Mouse (Mus musculus) heart, embryonic 15.5 days (tissue): ENCODE data around the gene Flii. TPM values are rescaled to one million over a fixed set of nuclear protein-coding genes. Genes with fewer than 3 reads are reported as not detected.

Source experiments
- ATAC-seq: fragments of 200-750 bp; cut with Nextera tagmentation; replicated peaks from 2 replicates; pipeline ENCODE4 v1.8.0; 2017; ENCODE audit warnings: low read depth, moderate TSS enrichment; ENCODE audit not compliant: insufficient number of reproducible peaks, insufficient read depth, low FRiP score
- H3K27ac ChIP-seq: fragments of 300-500 bp; sonication (generic); 2 replicates; pipeline ENCODE4 v1.5.1; 2015; ENCODE audit warnings: mild to moderate bottlenecking, inconsistent platforms
- H3K27me3 ChIP-seq: fragments of 300-500 bp; sonication (generic); 2 replicates; pipeline ENCODE4 v1.6.1; 2015; ENCODE audit warnings: inconsistent platforms
- H3K36me3 ChIP-seq: fragments of 300-500 bp; sonication (generic); 2 replicates; pipeline ENCODE4 v1.6.1; 2015; ENCODE audit warnings: mild to moderate bottlenecking, inconsistent platforms
- H3K4me1 ChIP-seq: fragments of 300-500 bp; sonication (generic); replicated peaks from 2 replicates; pipeline ENCODE4 v1.6.1; 2015; ENCODE audit warnings: inconsistent platforms
- H3K4me2 ChIP-seq: fragments of 300-500 bp; sonication (generic); 2 replicates; pipeline ENCODE4 v1.6.1; 2015; ENCODE audit warnings: inconsistent platforms, mild to moderate bottlenecking, moderate library complexity
- H3K4me3 ChIP-seq: fragments of 300-500 bp; sonication (generic); 2 replicates; pipeline ENCODE4 v1.5.1; 2015; ENCODE audit warnings: mild to moderate bottlenecking, inconsistent platforms
- H3K9ac ChIP-seq: fragments of 300-500 bp; sonication (generic); 2 replicates; pipeline ENCODE4 v1.6.1; 2015; ENCODE audit warnings: mild to moderate bottlenecking, inconsistent platforms
- H3K9me3 ChIP-seq: fragments of 300-500 bp; sonication (generic); replicated peaks from 2 replicates; pipeline ENCODE4 v1.6.1; 2016; ENCODE audit warnings: inconsistent platforms
- WGBS: fragments of 180-500 bp; shearing (Covaris S2); methylation state at CpG from one replicate; pipeline ENCODE4 v1.1.7; 2015; ENCODE audit warnings: mixed read lengths; 5-methylcytosine and 5-hydroxymethylcytosine counted together
- polyA plus RNA-seq: library from polyadenylated mRNA; unstranded; fragments of >200 nt; fragmentation: Nextera tagmentation; extraction: Ambion mirVana; gene quantifications from 2 replicates; pipeline ENCODE4 v1.2.1, GENCODE M21; 2015

The Flii gene
- polyA plus RNA-seq, 1 experiment from 2014 or later: 66.3 TPM

GRCm38 (mm10) chr11:60712639-60713255, 14.3 kb downstream of the Flii start:
- Histone ChIP-seq H3K36me3 (peaks cover 99% of the 10 kb centered on the region), H3K4me3 (no peak overlapping the region), H3K9ac (no peak overlapping the region), H3K27ac (no peak overlapping the region), H3K4me2 (no peak overlapping the region), H3K4me1 (peaks cover 3% of the 10 kb centered on the region; the same call in 1 of the 2 replicates), H3K27me3 (no peaks in the 10 kb centered on the region), H3K9me3 (no peaks in the 10 kb centered on the region)
- no peak for ATAC-seq
- 90% methylated on average over 13 of the region's 13 CpGs for WGBS

- H3K4me2 ChIP-seq: no peak overlapping the region
- 92% methylated on average over 18 of the region's 18 CpGs for WGBS
- no peaks in the 10 kb centered on the region for H3K27me3 ChIP-seq
- H3K9ac ChIP-seq: no peak overlapping the region
- H3K4me1 ChIP-seq: peaks cover 9% of the 10 kb centered on the region; the same call in 1 of the 2 replicates
- H3K9me3 ChIP-seq: no peaks in the 10 kb centered on the region
- peaks cover 99% of the 10 kb centered on the region for H3K36me3 ChIP-seq
- H3K27ac ChIP-seq: no peak overlapping the region
- no peak overlapping the region for H3K4me3 ChIP-seq
- ATAC-seq: no peak
These were observed 15.0 kb downstream of the Flii start for GRCm38 (mm10) chr11:60712040-60712439.

DNA sequence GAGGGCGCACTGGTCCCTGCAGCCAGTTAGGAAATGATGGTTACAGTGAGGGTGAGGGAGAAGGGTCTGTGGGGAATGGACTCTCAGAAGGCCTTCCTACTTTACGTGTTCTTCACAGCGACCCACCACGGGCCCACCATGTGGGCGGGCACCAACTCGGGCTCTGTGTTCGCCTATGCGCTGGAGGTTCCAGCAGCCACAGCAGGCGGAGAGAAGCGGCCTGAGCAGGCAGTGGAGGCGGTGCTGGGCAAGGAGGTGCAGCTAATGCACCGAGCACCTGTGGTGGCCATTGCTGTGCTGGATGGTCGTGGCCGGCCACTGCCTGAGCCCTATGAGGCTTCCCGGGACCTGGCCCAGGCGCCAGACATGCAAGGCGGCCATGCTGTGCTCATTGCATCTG, 15.8 kb downstream of the Flii start:
- Histone ChIP-seq H3K27me3 (no peaks in the 10 kb centered on the region), H3K9ac (no peak overlapping the region)

GRCm38 (mm10) chr11:60709481-60710465, 17.3 kb downstream of the Flii start:
- ATAC-seq: no peak
- H3K9me3 ChIP-seq: no peaks in the 10 kb centered on the region
- no peak overlapping the region for H3K9ac ChIP-seq
- H3K27me3 ChIP-seq: no peaks in the 10 kb centered on the region
- no peak overlapping the region for H3K27ac ChIP-seq
- no peak overlapping the region for H3K4me3 ChIP-seq
- peaks cover 9% of the 10 kb centered on the region; the same call in 1 of the 2 replicates for H3K4me1 ChIP-seq
- no peak overlapping the region for H3K4me2 ChIP-seq
- peaks cover 94% of the 10 kb centered on the region for H3K36me3 ChIP-seq
- 90% methylated on average over 45 of the region's 45 CpGs for WGBS

More for the DNA sequence above, 15.8 kb downstream of the Flii start:
- no peak for ATAC-seq
- 92% methylated on average over 17 of the region's 17 CpGs for WGBS
- H3K27ac ChIP-seq: no peak overlapping the region
- H3K4me2 ChIP-seq: no peak overlapping the region
- no peaks in the 10 kb centered on the region for H3K9me3 ChIP-seq
- H3K4me1 ChIP-seq: peaks cover 9% of the 10 kb centered on the region; the same call in 1 of the 2 replicates
- H3K4me3 ChIP-seq: no peak overlapping the region
- H3K36me3 ChIP-seq: peaks cover 97% of the 10 kb centered on the region

- peaks cover 12% of the 10 kb centered on the region for H3K4me1 ChIP-seq
- 91% methylated on average over 10 of the region's 10 CpGs for WGBS
- no peak overlapping the region for H3K4me2 ChIP-seq
- no peaks in the 10 kb centered on the region for H3K9me3 ChIP-seq
- no peaks in the 10 kb centered on the region for H3K27me3 ChIP-seq
- no peak overlapping the region for H3K4me3 ChIP-seq
- peaks cover 82% of the 10 kb centered on the region for H3K36me3 ChIP-seq
- no peak for ATAC-seq
- H3K27ac ChIP-seq: no peak overlapping the region
- H3K9ac ChIP-seq: no peak overlapping the region
These were observed 18.4 kb downstream of the Flii start for GRCm38 (mm10) chr11:60708631-60709030.

DNA sequence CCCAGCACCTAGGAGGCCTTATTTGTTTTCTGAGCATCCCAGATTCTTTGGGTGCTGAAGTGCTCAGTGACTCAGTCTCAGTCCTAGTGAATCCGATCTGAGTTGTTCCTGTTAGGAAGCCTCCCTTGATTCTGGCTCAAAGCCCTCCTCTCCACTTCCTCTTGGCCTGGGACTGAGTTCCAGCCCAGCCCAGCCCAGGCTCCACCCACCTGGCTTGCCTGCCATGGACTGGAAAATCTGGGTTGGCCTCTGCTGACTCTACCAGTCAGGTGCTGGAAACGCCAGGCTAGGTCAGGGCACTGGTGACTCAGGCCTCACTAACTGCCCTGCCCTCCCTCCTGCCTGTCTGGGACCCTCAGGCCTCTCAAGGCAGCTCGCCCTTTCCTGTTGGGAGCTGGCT, 19.4 kb downstream of the Flii start:
- H3K4me2 ChIP-seq: no peak overlapping the region
- H3K9me3 ChIP-seq: no peaks in the 10 kb centered on the region
- no peak overlapping the region for H3K9ac ChIP-seq
- ATAC-seq: peak; percentile 74
- 61% methylated on average over 3 of the region's 3 CpGs for WGBS
- peaks cover 73% of the 10 kb centered on the region for H3K36me3 ChIP-seq
- no peaks in the 10 kb centered on the region for H3K27me3 ChIP-seq
- peaks cover 20% of the 10 kb centered on the region for H3K4me1 ChIP-seq
- H3K4me3 ChIP-seq: no peak overlapping the region
- H3K27ac ChIP-seq: peak overlapping the region; percentile 57

DNA sequence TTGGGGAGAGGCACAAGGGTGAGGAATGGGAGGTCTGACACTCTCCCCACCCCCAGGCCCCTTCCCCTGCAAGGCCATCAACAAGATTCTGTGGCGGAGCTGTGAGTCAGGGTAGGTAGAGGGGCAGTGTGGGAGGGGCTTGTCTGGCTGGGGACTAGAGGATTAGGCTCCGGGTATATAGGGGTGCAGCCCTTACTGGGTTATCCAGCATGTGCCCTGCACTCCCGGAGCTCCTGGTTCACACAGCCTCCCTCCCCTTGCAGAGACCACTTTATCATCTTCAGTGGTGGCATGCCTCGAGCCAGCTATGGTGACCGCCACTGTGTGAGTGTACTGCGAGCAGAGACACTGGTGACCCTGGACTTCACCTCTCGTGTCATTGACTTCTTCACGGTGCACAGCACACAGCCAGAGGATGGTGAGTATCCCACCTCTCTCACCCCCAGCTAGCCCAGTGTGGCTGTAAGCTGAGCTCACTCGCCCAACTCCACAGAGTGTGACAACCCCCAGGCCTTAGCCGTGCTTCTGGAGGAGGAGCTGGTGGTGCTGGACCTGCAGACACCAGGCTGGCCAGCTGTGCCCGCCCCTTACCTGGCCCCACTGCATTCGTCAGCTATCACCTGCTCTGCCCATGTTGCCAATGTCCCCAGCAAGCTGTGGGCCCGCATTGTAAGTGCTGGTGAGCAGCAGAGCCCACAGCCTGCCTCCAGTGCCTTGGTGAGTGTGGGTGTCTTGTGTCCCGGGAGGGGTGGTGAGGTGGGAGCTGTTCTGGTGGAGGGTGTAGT, 20.2 kb downstream of the Flii start:
- H3K27me3 ChIP-seq: no peaks in the 10 kb centered on the region
- H3K4me2 ChIP-seq: no peak overlapping the region
- H3K36me3 ChIP-seq: peaks cover 65% of the 10 kb centered on the region
- peaks cover 23% of the 10 kb centered on the region for H3K4me1 ChIP-seq
- peak overlapping the region; percentile 57; the same call in 1 of the 2 replicates for H3K27ac ChIP-seq
- H3K9ac ChIP-seq: no peak overlapping the region
- no peak overlapping the region for H3K4me3 ChIP-seq
- no peak for ATAC-seq
- 77% methylated on average over 14 of the region's 14 CpGs for WGBS
- H3K9me3 ChIP-seq: no peaks in the 10 kb centered on the region

- Histone ChIP-seq H3K4me2 (no peak overlapping the region), H3K36me3 (peaks cover 57% of the 10 kb centered on the region), H3K9me3 (no peaks in the 10 kb centered on the region), H3K27me3 (no peaks in the 10 kb centered on the region), H3K27ac (no peak overlapping the region), H3K9ac (no peak overlapping the region), H3K4me3 (no peak overlapping the region), H3K4me1 (peaks cover 28% of the 10 kb centered on the region)
- no peak for ATAC-seq
- 88% methylated on average over 7 of the region's 7 CpGs for WGBS
These were observed 21.0 kb downstream of the Flii start for GRCm38 (mm10) chr11:60706076-60706475.

- H3K36me3 ChIP-seq: peaks cover 50% of the 10 kb centered on the region
These were observed 21.8 kb downstream of the Flii start for GRCm38 (mm10) chr11:60705255-60705654.

GRCm38 (mm10) chr11:60704023-60704880, 22.8 kb downstream of the Flii start:
- WGBS: 92% methylated on average over 19 of the region's 19 CpGs
- no peak for ATAC-seq
- no peak overlapping the region for H3K27ac ChIP-seq
- no peak overlapping the region for H3K9ac ChIP-seq
- no peaks in the 10 kb centered on the region for H3K27me3 ChIP-seq
- H3K4me3 ChIP-seq: no peak overlapping the region
- H3K36me3 ChIP-seq: peaks cover 40% of the 10 kb centered on the region
- H3K4me2 ChIP-seq: no peak overlapping the region
- no peaks in the 10 kb centered on the region for H3K9me3 ChIP-seq
- peaks cover 37% of the 10 kb centered on the region for H3K4me1 ChIP-seq

More at GRCm38 (mm10) chr11:60705255-60705654, 21.8 kb downstream of the Flii start:
- Histone ChIP-seq H3K9ac (no peak overlapping the region), H3K4me3 (no peak overlapping the region), H3K4me2 (no peak overlapping the region), H3K27ac (no peak overlapping the region), H3K4me1 (peaks cover 36% of the 10 kb centered on the region), H3K9me3 (no peaks in the 10 kb centered on the region), H3K27me3 (no peaks in the 10 kb centered on the region)
- 83% methylated on average over 3 of the region's 3 CpGs for WGBS
- no peak for ATAC-seq
